Mouse (Mus musculus): ENCODE results near the gene Ehf.

GRCm38 (mm10) chr2:103293751-103294150, 9.3 kb downstream of the Ehf start:
- TF ChIP-seq CTCF (IDR thresholded peaks at IDR 0.05; ENCODE audit: low read depth) (no peak), EP300 (IDR thresholded peaks at IDR 0.05; ENCODE audit: low read depth) (no peak)

Measured in heart, postnatal 0 days (tissue).